Mouse (Mus musculus): ENCODE results near the gene Adcy3. TPM values are rescaled to one million over a fixed set of nuclear protein-coding genes. Genes with fewer than 3 reads are reported as not detected.

Adcy3 gene
- polyA plus RNA-seq, 1 experiment from 2014 or later: 7.7 TPM

GRCm38 (mm10) chr12:4169622-4170021, 36.7 kb downstream of the Adcy3 start:
- no peaks in the 10 kb centered on the region for H3K9me3 ChIP-seq (replicated peaks; ENCODE audit: control insufficient read depth, low read length)
- ATAC-seq (ENCODE audit: insufficient read depth, low FRiP score): no peak
- H3K36me3 ChIP-seq (ENCODE audit: control insufficient read depth, insufficient read depth, low read length): no peaks in the 10 kb centered on the region
- H3K9ac ChIP-seq (ENCODE audit: low read length): no peak overlapping the region
- 87% methylated on average over 5 of the region's 5 CpGs for WGBS
- no peaks in the 10 kb centered on the region for H3K4me1 ChIP-seq (ENCODE audit: control insufficient read depth, insufficient read depth, low read length)
- no peak overlapping the region for H3K4me3 ChIP-seq (replicated peaks; ENCODE audit: low read length)
- no peak overlapping the region for H3K4me2 ChIP-seq (ENCODE audit: low read depth, low read length)
- H3K27me3 ChIP-seq (ENCODE audit: control insufficient read depth, insufficient read depth, low read length): no peaks in the 10 kb centered on the region
- no peak overlapping the region for H3K27ac ChIP-seq (ENCODE audit: low read length)

DNA sequence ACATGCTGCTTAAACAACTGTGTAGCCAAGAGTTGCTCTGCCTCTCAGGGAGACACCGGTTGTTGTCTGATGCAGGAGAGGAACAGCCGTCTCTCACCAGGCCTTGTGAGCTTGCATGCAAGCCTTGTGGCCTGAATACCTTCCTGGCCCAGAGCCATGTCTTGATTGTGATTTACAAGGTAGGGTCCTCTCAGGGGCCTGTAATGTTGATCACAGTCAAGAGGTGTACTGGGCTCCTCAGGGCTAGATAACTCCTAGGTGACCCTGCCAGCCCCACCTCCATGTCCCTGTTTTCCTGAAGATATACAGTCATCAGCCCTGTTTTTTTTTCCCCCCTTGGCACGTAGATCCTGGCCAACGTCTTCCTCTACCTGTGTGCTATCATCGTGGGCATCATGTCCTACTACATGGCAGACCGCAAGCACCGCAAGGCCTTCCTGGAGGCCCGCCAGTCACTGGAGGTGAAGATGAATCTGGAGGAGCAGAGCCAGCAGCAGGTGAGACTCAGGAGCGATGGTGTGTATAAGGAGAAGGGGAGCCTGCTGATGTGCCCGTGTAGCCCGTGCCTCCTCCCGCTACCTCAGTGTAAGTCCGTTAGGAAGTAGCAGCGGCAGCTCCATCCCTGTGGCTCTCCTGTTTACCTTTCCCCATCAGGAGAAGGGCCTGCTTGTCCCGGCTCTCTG, 40.3 kb downstream of the Adcy3 start:
- WGBS: 72% methylated on average over 15 of the region's 15 CpGs
- no peaks in the 10 kb centered on the region for H3K27me3 ChIP-seq (ENCODE audit: control insufficient read depth, insufficient read depth, low read length)

GRCm38 (mm10) chr12:4178839-4179238, 45.9 kb downstream of the Adcy3 start:
- Histone ChIP-seq H3K27ac (ENCODE audit: low read length) (no peak overlapping the region), H3K4me2 (ENCODE audit: low read depth, low read length) (no peak overlapping the region), H3K9me3 (replicated peaks; ENCODE audit: control insufficient read depth, low read length) (no peaks in the 10 kb centered on the region), H3K4me3 (replicated peaks; ENCODE audit: low read length) (no peak overlapping the region), H3K27me3 (ENCODE audit: control insufficient read depth, insufficient read depth, low read length) (no peaks in the 10 kb centered on the region), H3K9ac (ENCODE audit: low read length) (no peak overlapping the region), H3K4me1 (ENCODE audit: control insufficient read depth, insufficient read depth, low read length) (0 out of 2 replicates have a peak, but pooled peaks cover 4% of the 10 kb centered on the region), H3K36me3 (ENCODE audit: control insufficient read depth, insufficient read depth, low read length) (no peaks in the 10 kb centered on the region)
- ATAC-seq (ENCODE audit: insufficient read depth, low FRiP score): 0 out of 2 replicates have a peak, but pooled peaks have one; percentile 11
- WGBS: 42% methylated on average over 5 of the region's 5 CpGs

More for the DNA sequence above, 40.3 kb downstream of the Adcy3 start:
- ATAC-seq (ENCODE audit: insufficient read depth, low FRiP score): no peak
- H3K4me3 ChIP-seq (replicated peaks; ENCODE audit: low read length): no peak overlapping the region
- H3K4me2 ChIP-seq (ENCODE audit: low read depth, low read length): no peak overlapping the region
- no peak overlapping the region for H3K9ac ChIP-seq (ENCODE audit: low read length)
- no peaks in the 10 kb centered on the region for H3K36me3 ChIP-seq (ENCODE audit: control insufficient read depth, insufficient read depth, low read length)
- no peaks in the 10 kb centered on the region for H3K9me3 ChIP-seq (replicated peaks; ENCODE audit: control insufficient read depth, low read length)
- H3K27ac ChIP-seq (ENCODE audit: low read length): no peak overlapping the region
- no peaks in the 10 kb centered on the region for H3K4me1 ChIP-seq (ENCODE audit: control insufficient read depth, insufficient read depth, low read length)

DNA sequence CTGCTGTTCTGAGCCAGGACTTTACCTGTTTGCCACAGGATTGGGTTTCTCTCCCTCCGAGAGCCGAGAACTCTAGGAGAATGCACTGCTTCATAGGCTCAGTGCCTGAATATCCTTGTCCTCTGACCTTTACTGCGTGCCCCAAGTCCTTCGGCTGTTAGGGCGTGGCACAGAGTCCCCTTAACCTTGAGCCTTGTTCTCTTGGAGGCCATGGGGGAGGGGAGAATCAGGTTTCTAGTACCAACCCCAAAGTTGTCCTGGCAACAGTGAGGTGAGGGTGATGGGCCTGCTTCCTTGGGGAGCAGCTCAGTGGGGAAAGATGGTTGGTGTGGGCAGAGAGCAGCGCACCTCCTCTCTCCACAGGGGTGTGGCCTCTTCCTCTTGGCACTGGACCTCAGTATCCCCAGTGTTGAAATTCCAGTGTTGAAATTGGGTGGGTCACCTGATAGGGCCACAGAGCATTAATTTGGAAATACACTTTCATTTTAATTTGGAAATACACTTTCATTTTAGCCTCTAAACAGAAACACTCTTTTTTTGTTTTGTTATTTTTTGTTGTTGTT, 46.8 kb downstream of the Adcy3 start:
- no peak for ATAC-seq (ENCODE audit: insufficient read depth, low FRiP score)
- Histone ChIP-seq H3K9me3 (replicated peaks; ENCODE audit: control insufficient read depth, low read length) (no peaks in the 10 kb centered on the region), H3K27me3 (ENCODE audit: control insufficient read depth, insufficient read depth, low read length) (no peaks in the 10 kb centered on the region), H3K36me3 (ENCODE audit: control insufficient read depth, insufficient read depth, low read length) (no peaks in the 10 kb centered on the region), H3K4me2 (ENCODE audit: low read depth, low read length) (no peak overlapping the region), H3K27ac (ENCODE audit: low read length) (no peak overlapping the region), H3K4me1 (ENCODE audit: control insufficient read depth, insufficient read depth, low read length) (0 out of 2 replicates have a peak, but pooled peaks cover 4% of the 10 kb centered on the region), H3K4me3 (replicated peaks; ENCODE audit: low read length) (no peak overlapping the region), H3K9ac (ENCODE audit: low read length) (no peak overlapping the region)
- WGBS: 80% methylated on average over 6 of the region's 6 CpGs

- Histone ChIP-seq H3K27ac (ENCODE audit: low read length) (no peak overlapping the region), H3K4me2 (ENCODE audit: low read depth, low read length) (no peak overlapping the region), H3K36me3 (ENCODE audit: control insufficient read depth, insufficient read depth, low read length) (no peaks in the 10 kb centered on the region), H3K9ac (ENCODE audit: low read length) (no peak overlapping the region), H3K9me3 (replicated peaks; ENCODE audit: control insufficient read depth, low read length) (no peaks in the 10 kb centered on the region), H3K4me3 (replicated peaks; ENCODE audit: low read length) (no peak overlapping the region), H3K4me1 (ENCODE audit: control insufficient read depth, insufficient read depth, low read length) (0 out of 2 replicates have a peak, but pooled peaks cover 4% of the 10 kb centered on the region), H3K27me3 (ENCODE audit: control insufficient read depth, insufficient read depth, low read length) (no peaks in the 10 kb centered on the region)
- no peak for ATAC-seq (ENCODE audit: insufficient read depth, low FRiP score)
- WGBS: 57% methylated on average over 3 of the region's 3 CpGs
These were observed 47.6 kb downstream of the Adcy3 start for GRCm38 (mm10) chr12:4180507-4180906.

DNA sequence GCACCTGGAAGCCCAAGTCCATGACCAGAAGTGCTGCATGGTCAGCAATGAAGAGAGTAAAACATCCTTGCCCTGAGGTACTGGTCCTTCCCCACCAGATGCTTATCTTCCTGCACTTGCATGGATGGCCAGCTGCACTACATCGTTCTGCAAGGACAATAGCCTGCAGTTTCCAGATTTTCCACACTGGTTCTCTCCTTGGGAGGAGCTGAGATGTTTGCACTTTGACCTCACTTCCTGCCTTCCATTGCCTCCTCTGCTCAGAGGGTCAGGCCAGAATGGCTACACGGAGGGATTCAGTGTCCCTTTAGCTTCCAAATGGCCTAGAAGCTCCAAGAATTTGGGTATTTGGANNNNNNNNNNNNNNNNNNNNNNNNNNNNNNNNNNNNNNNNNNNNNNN, 51.7 kb downstream of the Adcy3 start:
- Histone ChIP-seq H3K36me3 (ENCODE audit: control insufficient read depth, insufficient read depth, low read length) (no peaks in the 10 kb centered on the region), H3K4me1 (ENCODE audit: control insufficient read depth, insufficient read depth, low read length) (peaks cover 8% of the 10 kb centered on the region), H3K4me3 (replicated peaks; ENCODE audit: low read length) (no peak overlapping the region), H3K9ac (ENCODE audit: low read length) (no peak overlapping the region), H3K4me2 (ENCODE audit: low read depth, low read length) (no peak overlapping the region), H3K27me3 (ENCODE audit: control insufficient read depth, insufficient read depth, low read length) (no peaks in the 10 kb centered on the region), H3K9me3 (replicated peaks; ENCODE audit: control insufficient read depth, low read length) (no peaks in the 10 kb centered on the region), H3K27ac (ENCODE audit: low read length) (no peak overlapping the region)
- ATAC-seq (ENCODE audit: insufficient read depth, low FRiP score): no peak
- WGBS: 36% methylated on average over 2 of the region's 2 CpGs

- H3K27me3 ChIP-seq (ENCODE audit: control insufficient read depth, insufficient read depth, low read length): no peaks in the 10 kb centered on the region
- WGBS: 34% methylated on average over 14 of the region's 14 CpGs
- H3K4me3 ChIP-seq (replicated peaks; ENCODE audit: low read length): no peak overlapping the region
These were observed 55.5 kb downstream of the Adcy3 start for GRCm38 (mm10) chr12:4188171-4189059.

GRCm38 (mm10) chr12:4189060-4189447, 56.2 kb downstream of the Adcy3 start:
- Histone ChIP-seq H3K4me1 (ENCODE audit: control insufficient read depth, insufficient read depth, low read length) (peaks cover 23% of the 10 kb centered on the region), H3K9ac (ENCODE audit: low read length) (no peak overlapping the region), H3K4me3 (replicated peaks; ENCODE audit: low read length) (no peak overlapping the region), H3K36me3 (ENCODE audit: control insufficient read depth, insufficient read depth, low read length) (no peaks in the 10 kb centered on the region), H3K9me3 (replicated peaks; ENCODE audit: control insufficient read depth, low read length) (no peaks in the 10 kb centered on the region), H3K27me3 (ENCODE audit: control insufficient read depth, insufficient read depth, low read length) (no peaks in the 10 kb centered on the region), H3K4me2 (ENCODE audit: low read depth, low read length) (no peak overlapping the region), H3K27ac (ENCODE audit: low read length) (0 out of 2 replicates have a peak overlapping the region, but pooled peaks have one; percentile 70)
- no peak for ATAC-seq (ENCODE audit: insufficient read depth, low FRiP score)
- WGBS: 47% methylated on average over 5 of the region's 5 CpGs

More at GRCm38 (mm10) chr12:4188171-4189059, 55.5 kb downstream of the Adcy3 start:
- ATAC-seq (ENCODE audit: insufficient read depth, low FRiP score): peak; percentile 82
- Histone ChIP-seq H3K27ac (ENCODE audit: low read length) (peak overlapping the region; percentile 70), H3K4me1 (ENCODE audit: control insufficient read depth, insufficient read depth, low read length) (peaks cover 20% of the 10 kb centered on the region), H3K36me3 (ENCODE audit: control insufficient read depth, insufficient read depth, low read length) (no peaks in the 10 kb centered on the region), H3K9ac (ENCODE audit: low read length) (no peak overlapping the region; the same call in 1 of the 2 replicates), H3K9me3 (replicated peaks; ENCODE audit: control insufficient read depth, low read length) (no peaks in the 10 kb centered on the region), H3K4me2 (ENCODE audit: low read depth, low read length) (no peak overlapping the region)

DNA sequence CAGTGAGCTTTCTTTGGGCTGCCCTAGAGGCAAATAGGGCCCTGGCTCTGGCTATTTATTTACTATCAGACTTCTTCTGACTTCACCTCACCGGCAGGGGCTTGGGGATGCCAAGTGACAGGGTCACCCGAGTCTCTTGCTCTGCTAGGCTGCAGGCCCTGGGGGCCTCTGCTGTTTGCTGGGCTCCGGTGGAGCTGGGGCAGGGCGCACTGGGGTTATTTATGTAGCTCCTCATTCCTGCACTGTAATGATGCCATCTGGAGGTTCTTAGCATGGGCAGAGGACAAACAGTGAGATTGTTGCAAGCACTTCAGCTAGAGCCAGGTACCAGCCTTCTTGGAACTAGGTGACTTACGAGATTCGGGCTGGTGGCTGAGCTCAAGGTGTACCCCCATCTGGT, 59.6 kb downstream of the Adcy3 start:
- no peak for ATAC-seq (ENCODE audit: insufficient read depth, low FRiP score)
- no peak overlapping the region for H3K9ac ChIP-seq (ENCODE audit: low read length)
- peaks cover 23% of the 10 kb centered on the region for H3K4me1 ChIP-seq (ENCODE audit: control insufficient read depth, insufficient read depth, low read length)
- H3K4me2 ChIP-seq (ENCODE audit: low read depth, low read length): no peak overlapping the region
- H3K4me3 ChIP-seq (replicated peaks; ENCODE audit: low read length): no peak overlapping the region
- no peaks in the 10 kb centered on the region for H3K27me3 ChIP-seq (ENCODE audit: control insufficient read depth, insufficient read depth, low read length)
- 55% methylated on average over 6 of the region's 6 CpGs for WGBS
- no peaks in the 10 kb centered on the region for H3K9me3 ChIP-seq (replicated peaks; ENCODE audit: control insufficient read depth, low read length)
- H3K36me3 ChIP-seq (ENCODE audit: control insufficient read depth, insufficient read depth, low read length): no peaks in the 10 kb centered on the region
- no peak overlapping the region for H3K27ac ChIP-seq (ENCODE audit: low read length)

Data from stomach, embryonic 16.5 days (tissue).